Mouse (Mus musculus): Measurements from ENCODE around the gene Ss18l2. TPM values are rescaled to one million over a fixed set of nuclear protein-coding genes. Genes with fewer than 3 reads are reported as not detected.

Ss18l2 gene
- total and polyA plus RNA-seq, 3 experiments = 40.2 to 77.0 (median 41.5) TPM

GRCm38 (mm10) chr9:121684702-121685101, 25.4 kb upstream of the Ss18l2 start:
- in situ Hi-C loops (cut with MboI; ENCODE audit: low pct_ligation_motif_present, low pct_unique_long_range_greater_than_20kb, low sequenced_read_pairs) (no loop called here), dilution Hi-C loops (cut with MboI; ENCODE audit: extremely low pct_ligation_motif_present, extremely low pct_unique_long_range_greater_than_20kb, low sequenced_read_pairs) (no loop called here)
- Histone ChIP-seq H3K9ac (ENCODE audit: insufficient read depth, low read depth) (no peak overlapping the region), H3K36me3 (replicated peaks in 1 of 2; ENCODE audit: control insufficient read depth in 1 of 2, insufficient read depth in 1 of 2, low read length in 1 of 2) (peaks cover 9 to 55% of the 10 kb centered on the region in 2 experiments), H3K27ac (ENCODE audit: insufficient read depth, low read depth) (no peak overlapping the region), H3K9me3 (replicated peaks; ENCODE audit: low read length) (no peaks in the 10 kb centered on the region), H3K79me2 (replicated peaks; ENCODE audit: control insufficient read depth, extremely low read depth, insufficient read depth, poor library complexity, severe bottlenecking) (no peaks in the 10 kb centered on the region), H3K4me2 (ENCODE audit: insufficient read depth, low read depth, poor library complexity, severe bottlenecking) (no peak overlapping the region), H3K27me3 (replicated peaks) (no peaks in the 10 kb centered on the region), H3K4me3 (replicated peaks in 1 of 3; ENCODE audit: low read depth in 2 of 3, low read length in 2 of 3, poor library complexity in 1 of 3) (no peak overlapping the region), H3K4me1 (ENCODE audit: control insufficient read depth in 1 of 2, insufficient read depth in 2 of 2) (peaks cover under 1 to 2% of the 10 kb centered on the region in 2 experiments; a peak in 2 of 4 replicates)
- DNase-seq (ENCODE audit: extremely low read depth) = no peak
- no peak for TF ChIP-seq BHLHE40 (IDR thresholded peaks at IDR 0.05; ENCODE audit: low read depth, low read length)

- no peaks in the 10 kb centered on the region for H3K27me3 ChIP-seq (replicated peaks)
Measured at GRCm38 (mm10) chr9:121690200-121690651, 19.9 kb upstream of the Ss18l2 start.

GRCm38 (mm10) chr9:121690734-121691133, 19.4 kb upstream of the Ss18l2 start:
- H3K79me2 ChIP-seq (replicated peaks; ENCODE audit: control insufficient read depth, extremely low read depth, insufficient read depth, poor library complexity, severe bottlenecking) = no peaks in the 10 kb centered on the region
- H3K27me3 ChIP-seq (replicated peaks) = no peaks in the 10 kb centered on the region
- DNase-seq (ENCODE audit: extremely low read depth) = no peak
- H3K9ac ChIP-seq (ENCODE audit: insufficient read depth, low read depth) = no peak overlapping the region
- H3K9me3 ChIP-seq (replicated peaks; ENCODE audit: low read length) = no peaks in the 10 kb centered on the region
- peaks cover 0 to 2% of the 10 kb centered on the region in 2 experiments; a peak in 1 of 4 replicates for H3K4me1 ChIP-seq (ENCODE audit: control insufficient read depth in 1 of 2, insufficient read depth in 2 of 2)
- no peak overlapping the region for H3K27ac ChIP-seq (ENCODE audit: insufficient read depth, low read depth)
- no peak overlapping the region for H3K4me2 ChIP-seq (ENCODE audit: insufficient read depth, low read depth, poor library complexity, severe bottlenecking)
- H3K4me3 ChIP-seq (replicated peaks in 1 of 3; ENCODE audit: low read depth in 2 of 3, low read length in 2 of 3, poor library complexity in 1 of 3) = no peak overlapping the region
- dilution Hi-C loops (cut with MboI; ENCODE audit: extremely low pct_ligation_motif_present, extremely low pct_unique_long_range_greater_than_20kb, low sequenced_read_pairs) (no loop called here), in situ Hi-C loops (cut with MboI; ENCODE audit: low pct_ligation_motif_present, low pct_unique_long_range_greater_than_20kb, low sequenced_read_pairs) (no loop called here)
- TF ChIP-seq NELFE (IDR thresholded peaks at IDR 0.05; ENCODE audit: low read depth, low read length) (no peak), EP300 (IDR thresholded peaks at IDR 0.05; ENCODE audit: low read length) (no peak), JUND (conservative IDR thresholded peaks at IDR 0.05; ENCODE audit: low read depth, low read length) (no peak), ZKSCAN1 (IDR thresholded peaks at IDR 0.05; ENCODE audit: borderline replicate concordance, low read depth, low read length) (no peak), CTCF (conservative IDR thresholded peaks at IDR 0.05 in 1 of 2, IDR thresholded peaks at IDR 0.05 in 1 of 2; ENCODE audit: low read depth in 2 of 2, low read length in 2 of 2) (no peak), POLR2AphosphoS2 (IDR thresholded peaks at IDR 0.05; ENCODE audit: low read depth, low read length) (no peak), ZNF384 (IDR thresholded peaks at IDR 0.05; ENCODE audit: low read depth, low read length) (no peak), ELF1 (IDR thresholded peaks at IDR 0.05; ENCODE audit: low read depth, low read length) (no peak), RAD21 (IDR thresholded peaks at IDR 0.05; ENCODE audit: low read depth, low read length) (no peak), KAT2A (IDR thresholded peaks at IDR 0.05; ENCODE audit: insufficient replicate concordance, low read length) (no peak), TBP (conservative IDR thresholded peaks at IDR 0.05; ENCODE audit: low read depth, low read length) (no peak), ZMIZ1 (IDR thresholded peaks at IDR 0.05; ENCODE audit: low read depth, low read length) (no peak), MAZ (IDR thresholded peaks at IDR 0.05; ENCODE audit: low read depth, low read length) (no peak)
- peaks cover 3 to 53% of the 10 kb centered on the region in 2 experiments for H3K36me3 ChIP-seq (replicated peaks in 1 of 2; ENCODE audit: control insufficient read depth in 1 of 2, insufficient read depth in 1 of 2, low read length in 1 of 2)

More at GRCm38 (mm10) chr9:121690200-121690651, 19.9 kb upstream of the Ss18l2 start:
- no peak overlapping the region for H3K4me2 ChIP-seq (ENCODE audit: insufficient read depth, low read depth, poor library complexity, severe bottlenecking)
- H3K79me2 ChIP-seq (replicated peaks; ENCODE audit: control insufficient read depth, extremely low read depth, insufficient read depth, poor library complexity, severe bottlenecking) = no peaks in the 10 kb centered on the region
- H3K4me1 ChIP-seq (ENCODE audit: control insufficient read depth in 1 of 2, insufficient read depth in 2 of 2) = peaks cover 0 to 2% of the 10 kb centered on the region in 2 experiments; a peak in 1 of 4 replicates
- DNase-seq (ENCODE audit: extremely low read depth) = no peak
- dilution Hi-C loops (cut with MboI; ENCODE audit: extremely low pct_ligation_motif_present, extremely low pct_unique_long_range_greater_than_20kb, low sequenced_read_pairs) (no loop called here), in situ Hi-C loops (cut with MboI; ENCODE audit: low pct_ligation_motif_present, low pct_unique_long_range_greater_than_20kb, low sequenced_read_pairs) (no loop called here)
- peaks cover 3 to 55% of the 10 kb centered on the region in 2 experiments for H3K36me3 ChIP-seq (replicated peaks in 1 of 2; ENCODE audit: control insufficient read depth in 1 of 2, insufficient read depth in 1 of 2, low read length in 1 of 2)
- no peak for TF ChIP-seq IRF4 (IDR thresholded peaks at IDR 0.05; ENCODE audit: low read depth, low read length)
- TF ChIP-seq ZC3H11A (IDR thresholded peaks at IDR 0.05; ENCODE audit: low read depth, low read length) = no peak
- no peak for TF ChIP-seq POLR2A (IDR thresholded peaks at IDR 0.05; ENCODE audit: low read depth, low read length)
- no peak for TF ChIP-seq USF1 (IDR thresholded peaks at IDR 0.05; ENCODE audit: low read depth, low read length)
- TF ChIP-seq E2F4 (IDR thresholded peaks at IDR 0.05; ENCODE audit: insufficient replicate concordance, low read depth, low read length) = no peak
- TF ChIP-seq TCF12 (IDR thresholded peaks at IDR 0.05; ENCODE audit: low read depth, low read length) = no peak
- TF ChIP-seq ZNF384 (IDR thresholded peaks at IDR 0.05; ENCODE audit: low read depth, low read length) = no peak
- no peak for TF ChIP-seq TBP (conservative IDR thresholded peaks at IDR 0.05; ENCODE audit: low read depth, low read length)
- TF ChIP-seq ZKSCAN1 (IDR thresholded peaks at IDR 0.05; ENCODE audit: borderline replicate concordance, low read depth, low read length) = no peak
- TF ChIP-seq POLR2AphosphoS2 (IDR thresholded peaks at IDR 0.05; ENCODE audit: low read depth, low read length) = no peak
- no peak for TF ChIP-seq CHD1 (IDR thresholded peaks at IDR 0.05; ENCODE audit: low read depth, low read length)
- no peak for TF ChIP-seq MEF2A (IDR thresholded peaks at IDR 0.05; ENCODE audit: borderline replicate concordance, low read depth, low read length)
- no peak for TF ChIP-seq GABPA (IDR thresholded peaks at IDR 0.05; ENCODE audit: insufficient replicate concordance, low read depth, low read length)
- H3K9ac ChIP-seq (ENCODE audit: insufficient read depth, low read depth) = no peak overlapping the region
- H3K27ac ChIP-seq (ENCODE audit: insufficient read depth, low read depth) = no peak overlapping the region
- H3K9me3 ChIP-seq (replicated peaks; ENCODE audit: low read length) = no peaks in the 10 kb centered on the region
- H3K4me3 ChIP-seq (replicated peaks in 1 of 3; ENCODE audit: low read depth in 2 of 3, low read length in 2 of 3, poor library complexity in 1 of 3) = no peak overlapping the region

Data from CH12.LX (cell line).